Mouse (Mus musculus) liver, postnatal 0 days (tissue): Measurements from ENCODE around the gene Dtnb. TPM values are rescaled to one million over a fixed set of nuclear protein-coding genes. Genes with fewer than 3 reads are reported as not detected.

Source experiments
- ATAC-seq: fragments of 200-750 bp; cut with Nextera tagmentation; 2 replicates; pipeline ENCODE4 v1.8.0; 2017; ENCODE audit warnings: mild to moderate bottlenecking, moderate library complexity
- DNase-seq: peaks from one replicate; pipeline ENCODE4 v3.0.0-alpha.2; 2016
- H3K27ac ChIP-seq: fragments of 300-500 bp; sonication (generic); 2 replicates; pipeline ENCODE4 v1.5.1; 2014; ENCODE audit warnings: antibody characterized with exemption, moderate library complexity, mild to moderate bottlenecking, low read depth
- H3K27me3 ChIP-seq: fragments of 300-500 bp; sonication (generic); 2 replicates; pipeline ENCODE4 v1.6.1; 2014; ENCODE audit warnings: low read length, control low read depth, mixed read lengths; ENCODE audit not compliant: insufficient read depth
- H3K36me3 ChIP-seq: fragments of 300-500 bp; sonication (generic); replicated peaks from 2 replicates; pipeline ENCODE4 v1.6.1; 2014; ENCODE audit warnings: mild to moderate bottlenecking, control low read depth, low read length, moderate library complexity, mixed read lengths; ENCODE audit not compliant: insufficient read depth
- H3K4me1 ChIP-seq: fragments of 300-500 bp; sonication (generic); 2 replicates; pipeline ENCODE4 v1.6.1; 2014; ENCODE audit warnings: antibody characterized with exemption, mild to moderate bottlenecking, control low read depth; ENCODE audit not compliant: insufficient read depth
- H3K4me2 ChIP-seq: fragments of 300-500 bp; sonication (generic); 2 replicates; pipeline ENCODE4 v1.6.1; 2014; ENCODE audit warnings: low read depth, mild to moderate bottlenecking, low read length, moderate library complexity, mixed read lengths
- H3K4me3 ChIP-seq: fragments of 300-500 bp; sonication (generic); 2 replicates; pipeline ENCODE4 v1.5.1; 2014; ENCODE audit warnings: low read depth, low read length
- H3K9ac ChIP-seq: fragments of 300-500 bp; sonication (generic); replicated peaks from 2 replicates; pipeline ENCODE4 v1.6.1; 2014; ENCODE audit warnings: mild to moderate bottlenecking, moderate library complexity
- H3K9me3 ChIP-seq: fragments of 300-500 bp; sonication (generic); 2 replicates; pipeline ENCODE4 v1.6.1; 2016; ENCODE audit warnings: mild to moderate bottlenecking, control low read depth, low read length, mixed read lengths
- CTCF ChIP-seq: sonication (generic); IDR thresholded peaks from 2 replicates; pipeline ENCODE4 v1.5.1; 2016; ENCODE audit warnings: antibody characterized with exemption, low read depth
- EP300 ChIP-seq: IDR thresholded peaks from 2 replicates; pipeline ENCODE4 v1.6.1; 2016; ENCODE audit warnings: antibody characterized with exemption, low read depth, mild to moderate bottlenecking
- WGBS: fragments of 180-500 bp; shearing (Covaris S2); extraction: QIAGEN DNeasy Blood & Tissue Kit; methylation state at CpG from one replicate; pipeline ENCODE4 v1.1.7; 2014; ENCODE audit not compliant: insufficient replicate concordance; 5-methylcytosine and 5-hydroxymethylcytosine counted together
- polyA plus RNA-seq: library from polyadenylated mRNA; unstranded; fragments of >200 nt; fragmentation: Nextera tagmentation; extraction: Ambion mirVana; gene quantifications from 2 replicates; pipeline ENCODE4 v1.2.1, GENCODE M21; 2015

Gene Dtnb
- polyA plus RNA-seq, 1 experiment from 2014 or later: 15.7 TPM

DNA sequence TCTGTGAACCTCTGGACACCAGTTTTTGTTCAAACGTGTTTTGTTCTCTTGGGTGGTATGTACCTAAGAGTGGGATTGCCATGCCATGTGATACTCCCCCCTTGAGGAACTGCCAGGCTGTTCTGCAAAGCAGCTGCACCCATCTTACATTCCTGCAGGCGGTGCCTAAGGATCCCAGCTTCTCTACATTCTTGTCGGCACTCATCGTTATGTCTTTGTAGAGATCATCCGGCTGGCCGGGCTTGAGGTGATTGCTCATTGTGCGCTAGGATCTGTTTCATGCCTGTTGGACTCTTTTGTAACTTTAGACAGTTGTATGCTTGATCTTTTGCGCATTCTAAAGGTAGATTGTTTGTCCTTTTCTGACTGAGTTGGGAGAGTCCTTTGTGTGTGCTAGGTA, 195.2 kb downstream of the Dtnb start:
- no peak overlapping the region for H3K9ac ChIP-seq
- no peak for DNase-seq
- no peaks in the 10 kb centered on the region for H3K9me3 ChIP-seq
- H3K27me3 ChIP-seq: no peaks in the 10 kb centered on the region
- no peaks in the 10 kb centered on the region for H3K4me1 ChIP-seq
- WGBS: 85% methylated on average over 8 of the region's 8 CpGs
- TF ChIP-seq EP300 (no peak), CTCF (no peak)
- H3K36me3 ChIP-seq: no peaks in the 10 kb centered on the region
- H3K4me3 ChIP-seq: no peak overlapping the region
- no peak overlapping the region for H3K4me2 ChIP-seq
- H3K27ac ChIP-seq: no peak overlapping the region
- ATAC-seq: no peak

DNA sequence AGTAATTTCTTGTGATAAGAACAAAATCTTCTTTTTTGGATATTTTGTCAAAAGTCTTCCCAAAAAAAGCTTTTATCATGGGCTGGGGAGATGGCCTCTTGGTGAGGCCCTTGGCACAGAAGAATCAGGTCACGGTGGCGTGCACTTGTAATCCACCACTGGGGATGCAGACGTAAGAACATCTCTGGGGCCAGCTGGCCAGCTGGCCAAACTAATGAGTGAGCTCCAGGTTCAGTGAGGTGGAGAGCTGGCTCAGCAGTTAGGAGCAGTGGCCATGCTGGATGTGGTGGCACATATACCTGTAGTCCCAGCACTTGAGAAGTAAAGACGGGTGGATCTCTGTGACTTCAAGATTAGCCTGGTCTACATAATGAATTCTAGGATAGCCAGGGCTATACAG, 196.2 kb downstream of the Dtnb start:
- 84% methylated on average over 4 of the region's 4 CpGs for WGBS
- no peak for TF ChIP-seq CTCF
- no peak for TF ChIP-seq EP300

DNA sequence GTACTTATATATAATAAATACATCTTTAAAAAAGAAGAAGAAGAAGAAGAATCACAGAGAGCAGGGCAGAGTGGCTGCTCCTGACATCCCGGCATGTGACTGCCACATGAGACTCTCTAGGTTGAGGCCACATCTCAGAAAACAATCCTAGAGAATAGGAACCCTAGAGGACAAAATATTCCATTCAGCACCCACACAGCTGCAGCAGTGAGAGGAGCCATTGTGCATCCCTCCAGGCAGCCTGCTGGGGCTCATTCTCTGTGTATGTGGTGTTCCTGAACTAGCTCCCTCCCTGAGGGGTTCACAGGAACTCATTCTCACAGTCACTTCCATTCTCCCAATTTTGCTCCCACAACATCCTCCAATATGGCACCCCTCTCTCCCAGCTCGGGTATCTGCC, 198.4 kb downstream of the Dtnb start:
- Histone ChIP-seq H3K27ac (no peak overlapping the region), H3K27me3 (no peaks in the 10 kb centered on the region), H3K9me3 (no peaks in the 10 kb centered on the region), H3K36me3 (peaks cover 4% of the 10 kb centered on the region; the same call in 1 of the 2 replicates), H3K4me3 (no peak overlapping the region), H3K4me2 (no peak overlapping the region), H3K9ac (no peak overlapping the region), H3K4me1 (peaks cover 1% of the 10 kb centered on the region; the same call in 1 of the 2 replicates)
- no peak for ATAC-seq
- DNase-seq: no peak
- 74% methylated on average over 2 of the region's 2 CpGs for WGBS
- TF ChIP-seq EP300 (no peak), CTCF (no peak)

More for the DNA sequence above, 196.2 kb downstream of the Dtnb start:
- Histone ChIP-seq H3K27me3 (no peaks in the 10 kb centered on the region), H3K4me2 (no peak overlapping the region), H3K4me1 (no peaks in the 10 kb centered on the region), H3K9me3 (no peaks in the 10 kb centered on the region), H3K36me3 (no peaks in the 10 kb centered on the region; the same call in 1 of the 2 replicates), H3K27ac (no peak overlapping the region), H3K4me3 (no peak overlapping the region), H3K9ac (no peak overlapping the region)
- DNase-seq (no peak), ATAC-seq (no peak)

DNA sequence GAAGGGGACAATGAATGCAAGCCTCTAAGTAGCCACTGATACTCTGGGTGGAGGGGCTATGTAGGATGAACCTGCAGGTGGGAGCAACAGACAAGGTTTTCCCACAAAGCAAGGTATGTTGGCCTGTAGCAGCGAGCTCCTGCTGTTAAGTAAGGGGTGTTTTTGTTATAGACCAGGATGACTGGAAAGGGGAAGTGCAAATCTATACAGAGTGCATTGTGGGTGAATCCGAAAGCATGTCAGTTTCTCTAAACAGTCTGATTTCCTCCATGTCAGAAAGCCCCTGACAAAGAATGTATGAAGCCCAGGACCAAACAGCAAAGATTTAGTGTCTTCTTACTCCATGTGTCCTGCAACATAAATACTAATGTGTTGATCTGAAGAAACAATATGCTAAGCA, 198.9 kb downstream of the Dtnb start:
- Histone ChIP-seq H3K4me3 (no peak overlapping the region), H3K27ac (no peak overlapping the region), H3K9me3 (no peaks in the 10 kb centered on the region), H3K27me3 (no peaks in the 10 kb centered on the region), H3K4me2 (no peak overlapping the region), H3K4me1 (peaks cover 3% of the 10 kb centered on the region; the same call in 1 of the 2 replicates), H3K36me3 (peaks cover 5% of the 10 kb centered on the region; the same call in 1 of the 2 replicates), H3K9ac (no peak overlapping the region)
- 56% methylated on average over 2 of the region's 2 CpGs for WGBS
- DNase-seq (no peak), ATAC-seq (no peak)
- no peak for TF ChIP-seq CTCF
- no peak for TF ChIP-seq EP300

DNA sequence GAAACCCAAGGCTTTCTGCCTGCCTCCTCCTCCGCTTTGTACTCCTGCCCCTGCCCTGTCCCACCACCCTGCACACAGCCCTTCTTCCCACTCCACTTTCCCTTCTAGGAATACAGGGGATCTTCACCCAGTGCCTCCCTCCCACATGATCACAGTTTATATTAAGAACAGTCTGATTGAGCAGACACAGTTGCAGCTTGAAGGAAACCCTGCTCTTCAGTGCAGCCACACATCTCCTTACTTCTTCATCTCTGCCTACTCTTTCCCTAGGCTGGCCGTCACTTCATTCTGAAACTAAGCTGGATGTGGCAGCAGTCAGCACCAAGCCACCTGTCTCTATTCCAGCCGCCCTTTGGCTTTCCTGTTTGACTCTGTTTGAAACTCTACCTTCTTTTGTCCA, 201.5 kb downstream of the Dtnb start:
- no peak for ATAC-seq

DNA sequence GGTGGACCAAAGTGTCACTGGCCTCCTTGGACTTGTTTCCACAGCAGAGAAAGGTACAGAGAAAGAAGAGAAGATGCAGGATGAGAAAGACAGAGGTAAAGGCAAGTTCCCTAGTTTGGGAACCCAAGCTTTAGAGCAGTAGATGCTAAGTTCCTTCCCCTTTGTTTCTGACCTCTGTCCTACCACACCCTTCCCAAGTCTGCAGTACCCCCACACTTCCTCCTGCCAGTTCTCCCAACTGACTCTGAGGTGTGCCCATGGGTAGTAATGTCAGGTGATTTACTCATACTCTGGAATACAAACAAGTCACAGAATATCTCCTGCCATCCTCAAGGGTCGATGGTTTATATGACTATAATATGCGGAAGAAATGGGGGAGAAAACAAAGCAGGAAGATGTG, 203.8 kb downstream of the Dtnb start:
- Histone ChIP-seq H3K4me3 (no peak overlapping the region), H3K27ac (no peak overlapping the region), H3K4me1 (peaks cover 23% of the 10 kb centered on the region), H3K4me2 (no peak overlapping the region), H3K27me3 (no peaks in the 10 kb centered on the region), H3K9ac (no peak overlapping the region), H3K9me3 (no peaks in the 10 kb centered on the region), H3K36me3 (peaks cover 6% of the 10 kb centered on the region; the same call in 1 of the 2 replicates)
- TF ChIP-seq CTCF (no peak), EP300 (no peak)
- DNase-seq (no peak), ATAC-seq (no peak)
- 71% methylated on average over 2 of the region's 2 CpGs for WGBS

More for the DNA sequence above, 201.5 kb downstream of the Dtnb start:
- WGBS: 84% methylated on average over 3 of the region's 3 CpGs
- H3K4me3 ChIP-seq: no peak overlapping the region
- H3K9me3 ChIP-seq: no peaks in the 10 kb centered on the region
- no peak for DNase-seq
- peaks cover 6% of the 10 kb centered on the region; the same call in 1 of the 2 replicates for H3K36me3 ChIP-seq
- no peak overlapping the region for H3K9ac ChIP-seq
- no peak overlapping the region for H3K4me2 ChIP-seq
- TF ChIP-seq CTCF (no peak), EP300 (no peak)
- no peak overlapping the region for H3K27ac ChIP-seq
- H3K27me3 ChIP-seq: no peaks in the 10 kb centered on the region
- H3K4me1 ChIP-seq: peaks cover 13% of the 10 kb centered on the region

DNA sequence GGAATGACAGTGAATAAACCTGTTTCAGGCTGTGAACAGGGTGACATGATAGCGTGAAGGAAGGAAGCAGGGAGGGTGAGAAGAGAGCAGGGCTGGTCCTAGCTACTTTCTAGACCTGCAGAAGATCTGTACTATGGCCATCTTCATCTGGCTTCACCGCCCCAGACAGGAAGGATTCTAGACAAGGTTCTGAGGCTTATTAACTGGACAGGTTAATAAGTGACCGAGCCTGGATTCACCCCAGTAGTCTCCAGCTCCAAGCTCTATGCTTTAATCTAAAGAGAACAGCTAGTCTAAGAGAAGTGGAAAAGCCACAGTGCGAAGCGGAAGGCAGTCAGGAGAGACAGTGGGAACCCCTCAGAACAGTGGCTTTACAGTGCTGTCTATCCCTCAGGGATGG, 205.5 kb downstream of the Dtnb start:
- TF ChIP-seq CTCF (no peak), EP300 (no peak)
- no peak overlapping the region for H3K4me2 ChIP-seq
- no peaks in the 10 kb centered on the region for H3K9me3 ChIP-seq
- DNase-seq: no peak
- no peak overlapping the region for H3K9ac ChIP-seq
- H3K27ac ChIP-seq: no peak overlapping the region
- H3K4me3 ChIP-seq: no peak overlapping the region
- peaks cover 30% of the 10 kb centered on the region for H3K4me1 ChIP-seq
- 61% methylated on average over 5 of the region's 5 CpGs for WGBS
- no peak for ATAC-seq
- H3K27me3 ChIP-seq: no peaks in the 10 kb centered on the region
- peaks cover 6% of the 10 kb centered on the region; the same call in 1 of the 2 replicates for H3K36me3 ChIP-seq
